10 mouse cellular contexts compared by ENCODE assay signal in genomic region chr9:58155366-58155765, GRCm38 (mm10). TPM values are rescaled to one million over a fixed set of nuclear protein-coding genes. Genes with fewer than 3 reads are reported as not detected.
A peak's percentile ranks its signal among the peaks of the same experiment; 100 is the strongest.
DNase-seq lines count a peak whose midpoint lies in the region; ATAC-seq lines count a peak whose summit lies in the region.
"Had no signal": no experiment of that assay in that cellular context is flagged by ENCODE, and none has a peak within 500 bp of the region (broad histone marks: within the 10 kb centered on the region; RNA-seq: fewer than 3 reads in every experiment).

No protein-coding gene starts in this region.

- no peak overlapping the region for H3K9ac ChIP-seq in hindbrain, embryonic 13.5 days
- no peak overlapping the region for H3K9ac ChIP-seq in hindbrain, embryonic 11.5 days (ENCODE audit: low read depth, low read length)
- no peak overlapping the region for H3K9ac ChIP-seq in embryonic facial prominence, embryonic 12.5 days
- H3K9ac ChIP-seq in heart, embryonic 14.5 days (ENCODE audit: low read length): no peak overlapping the region

- peaks cover 11% of the 10 kb centered on the region; the same call in 1 of the 2 replicates for H3K27me3 ChIP-seq in hindbrain, embryonic 13.5 days
- no peaks in the 10 kb centered on the region for H3K27me3 ChIP-seq in hindbrain, embryonic 11.5 days (ENCODE audit: control insufficient read depth, insufficient read depth, low read length)
- no peaks in the 10 kb centered on the region for H3K27me3 ChIP-seq in embryonic facial prominence, embryonic 12.5 days
- no peaks in the 10 kb centered on the region for H3K27me3 ChIP-seq in heart, embryonic 14.5 days (ENCODE audit: control insufficient read depth, insufficient read depth, low read length)

- H3K4me1 ChIP-seq in hindbrain, embryonic 13.5 days (replicated peaks): peaks cover 38% of the 10 kb centered on the region
- H3K4me1 ChIP-seq in hindbrain, embryonic 11.5 days (replicated peaks; ENCODE audit: control insufficient read depth, insufficient read depth, low read length): no peaks in the 10 kb centered on the region
- peaks cover 69% of the 10 kb centered on the region for H3K4me1 ChIP-seq in embryonic facial prominence, embryonic 12.5 days
- H3K4me1 ChIP-seq in heart, embryonic 14.5 days (ENCODE audit: control insufficient read depth in 2 of 2, insufficient read depth in 2 of 2, low read length in 2 of 2): peaks cover 28 to 39% of the 10 kb centered on the region in 2 experiments

- ATAC-seq in hindbrain, embryonic 13.5 days (ENCODE audit: low FRiP score): no peak
- ATAC-seq in hindbrain, embryonic 11.5 days (ENCODE audit: low FRiP score): no peak
- ATAC-seq in embryonic facial prominence, embryonic 12.5 days (ENCODE audit: insufficient number of reproducible peaks, insufficient read depth, low FRiP score, low TSS enrichment): no peak
- ATAC-seq in heart, embryonic 14.5 days (ENCODE audit: insufficient number of reproducible peaks, insufficient read depth, low FRiP score, low read depth): peak; percentile 29; the same call in 1 of the 2 replicates

- no peak for DNase-seq in hindbrain, embryonic 11.5 days (ENCODE audit: low spot score)
- peak; percentile 93 to 94 for DNase-seq in kidney, postnatal 4 days
- DNase-seq in testis, postnatal 14 days (ENCODE audit: low spot score): peak; percentile 55
- no peak for DNase-seq in layer of hippocampus, adult 11-12 months (ENCODE audit: low spot score)
- DNase-seq in spleen, postnatal 36 days (ENCODE audit: low spot score in 2 of 2): no peak

- peak overlapping the region; percentile 30 for H3K27ac ChIP-seq in hindbrain, embryonic 13.5 days
- no peak overlapping the region for H3K27ac ChIP-seq in hindbrain, embryonic 11.5 days (ENCODE audit: low read depth, low read length)
- H3K27ac ChIP-seq in embryonic facial prominence, embryonic 12.5 days: peak overlapping the region; percentile 73
- no peak overlapping the region for H3K27ac ChIP-seq in heart, embryonic 14.5 days (replicated peaks in 1 of 2; ENCODE audit: control insufficient read depth in 1 of 2, insufficient read depth in 1 of 2, low read depth in 2 of 2, low read length in 2 of 2)

- no peak overlapping the region for H3K4me2 ChIP-seq in hindbrain, embryonic 13.5 days
- no peak overlapping the region for H3K4me2 ChIP-seq in hindbrain, embryonic 11.5 days (replicated peaks; ENCODE audit: low read depth, low read length)
- H3K4me2 ChIP-seq in embryonic facial prominence, embryonic 12.5 days (replicated peaks): peak overlapping the region; percentile 57
- H3K4me2 ChIP-seq in heart, embryonic 14.5 days (ENCODE audit: low read length): no peak overlapping the region

- H3K4me3 ChIP-seq in hindbrain, embryonic 13.5 days: no peak overlapping the region
- no peak overlapping the region for H3K4me3 ChIP-seq in hindbrain, embryonic 11.5 days (ENCODE audit: low read depth, low read length)
- H3K4me3 ChIP-seq in embryonic facial prominence, embryonic 12.5 days: 0 out of 2 replicates have a peak overlapping the region, but pooled peaks have one; percentile 10
- H3K4me3 ChIP-seq in heart, embryonic 14.5 days (ENCODE audit: control insufficient read depth in 1 of 2, insufficient read depth in 1 of 2, low read depth in 1 of 2, low read length in 2 of 2): no peak overlapping the region
- H3K4me3 ChIP-seq: erythroblast, embryonic 14.5 days; megakaryocyte, embryonic 14.5 days had no signal

- no peaks in the 10 kb centered on the region for H3K9me3 ChIP-seq in hindbrain, embryonic 13.5 days
- H3K9me3 ChIP-seq in hindbrain, embryonic 11.5 days (ENCODE audit: control insufficient read depth, low read length): no peaks in the 10 kb centered on the region
- no peaks in the 10 kb centered on the region for H3K9me3 ChIP-seq in embryonic facial prominence, embryonic 12.5 days
- no peaks in the 10 kb centered on the region for H3K9me3 ChIP-seq in heart, embryonic 14.5 days (ENCODE audit: control insufficient read depth, low read length)
- H3K9me3 ChIP-seq: megakaryocyte, embryonic 14.5 days had no signal

- WGBS in hindbrain, embryonic 13.5 days: 50% methylated on average over 3 of the region's 3 CpGs
- 64% methylated on average over 3 of the region's 3 CpGs for WGBS in hindbrain, embryonic 11.5 days
- 56% methylated on average over 3 of the region's 3 CpGs for WGBS in embryonic facial prominence, embryonic 12.5 days
- 29% methylated on average over 3 of the region's 3 CpGs for WGBS in heart, embryonic 14.5 days

- H3K36me3 ChIP-seq in hindbrain, embryonic 13.5 days: no peaks in the 10 kb centered on the region
- no peaks in the 10 kb centered on the region for H3K36me3 ChIP-seq in hindbrain, embryonic 11.5 days (ENCODE audit: control insufficient read depth, insufficient read depth, low read length)
- H3K36me3 ChIP-seq in embryonic facial prominence, embryonic 12.5 days: peaks cover 25% of the 10 kb centered on the region
- H3K36me3 ChIP-seq in heart, embryonic 14.5 days (ENCODE audit: control insufficient read depth, insufficient read depth, low read length): no peaks in the 10 kb centered on the region

RNA-seq across cellular contexts. Expression of gene Ccdc33, which starts 36.7 kb away (rescaled TPM):
- polyA plus RNA-seq in hindbrain, embryonic 13.5 days (2015; fragmentation: Nextera tagmentation; extraction: Ambion mirVana): 0.81 and 0.91 TPM in 2 replicates
- 0.31 and 0.99 TPM in 2 replicates for polyA plus RNA-seq in hindbrain, embryonic 11.5 days (2014; fragmentation: Nextera tagmentation; extraction: Ambion mirVana)
- 0.13 and 0.50 TPM in 2 replicates for polyA plus RNA-seq in embryonic facial prominence, embryonic 12.5 days (2016; fragmentation: Nextera tagmentation; extraction: Ambion mirVana)
- polyA plus RNA-seq in heart, embryonic 14.5 days (2014; fragmentation: Nextera tagmentation; extraction: Ambion mirVana): not detected in 2 replicates
- polyA plus RNA-seq: erythroblast, embryonic 14.5 days had no signal

RNA-seq across cellular contexts. Expression of gene Islr, which starts 48.7 kb away (rescaled TPM):
- 40.9 and 43.7 TPM in 2 replicates for polyA plus RNA-seq in hindbrain, embryonic 13.5 days (2015; fragmentation: Nextera tagmentation; extraction: Ambion mirVana)
- polyA plus RNA-seq in hindbrain, embryonic 11.5 days (2014; fragmentation: Nextera tagmentation; extraction: Ambion mirVana): 15.5 and 16.7 TPM in 2 replicates
- polyA plus RNA-seq in embryonic facial prominence, embryonic 12.5 days (2016; fragmentation: Nextera tagmentation; extraction: Ambion mirVana): 88.0 and 95.6 TPM in 2 replicates
- 10.5 and 15.6 TPM in 2 replicates for polyA plus RNA-seq in heart, embryonic 14.5 days (2014; fragmentation: Nextera tagmentation; extraction: Ambion mirVana)
- polyA plus RNA-seq: erythroblast, embryonic 14.5 days had no signal

RNA-seq across cellular contexts. Expression of gene Islr2, which starts 48.8 kb away (rescaled TPM):
- 11.1 and 11.3 TPM in 2 replicates for polyA plus RNA-seq in hindbrain, embryonic 13.5 days (2015; fragmentation: Nextera tagmentation; extraction: Ambion mirVana)
- polyA plus RNA-seq in hindbrain, embryonic 11.5 days (2014; fragmentation: Nextera tagmentation; extraction: Ambion mirVana): 5.5 and 6.7 TPM in 2 replicates
- 5.3 and 7.3 TPM in 2 replicates for polyA plus RNA-seq in embryonic facial prominence, embryonic 12.5 days (2016; fragmentation: Nextera tagmentation; extraction: Ambion mirVana)
- polyA plus RNA-seq in heart, embryonic 14.5 days (2014; fragmentation: Nextera tagmentation; extraction: Ambion mirVana): not detected in 2 replicates
- polyA plus RNA-seq: erythroblast, embryonic 14.5 days had no signal

Comparison
In these comparisons a context has a peak if more than half of its experiments do, and no peak if none do; other contexts are left out.
1. H3K27ac ChIP-seq: peak in hindbrain, embryonic 13.5 days (single experiment) and embryonic facial prominence, embryonic 12.5 days (single experiment); none in hindbrain, embryonic 11.5 days (single experiment) and heart, embryonic 14.5 days (0 of 2).
2. DNase-seq: peak in kidney, postnatal 4 days (2 of 2) and testis, postnatal 14 days (single experiment); none in hindbrain, embryonic 11.5 days (single experiment), layer of hippocampus, adult 11-12 months (single experiment) and spleen, postnatal 36 days (0 of 2).